Mouse (Mus musculus): ENCODE measurements around the gene Dzip3. TPM values are rescaled to one million over a fixed set of nuclear protein-coding genes. Genes with fewer than 3 reads are reported as not detected.

Dzip3 gene
- total RNA-seq (2021) = 1 to 10 TPM; 4.0 to 4.3 TPM
- long read RNA-seq, experiment 1, partial matches to known transcripts = 1 of 3 reads
- long read RNA-seq, experiment 1, other reads (novel, unspliced or antisense) = 2 of 3 reads
- long read RNA-seq, experiment 2, partial matches to known transcripts = 0 of 4 reads
- long read RNA-seq, experiment 2, other reads (novel, unspliced or antisense) = 4 of 4 reads

DNA sequence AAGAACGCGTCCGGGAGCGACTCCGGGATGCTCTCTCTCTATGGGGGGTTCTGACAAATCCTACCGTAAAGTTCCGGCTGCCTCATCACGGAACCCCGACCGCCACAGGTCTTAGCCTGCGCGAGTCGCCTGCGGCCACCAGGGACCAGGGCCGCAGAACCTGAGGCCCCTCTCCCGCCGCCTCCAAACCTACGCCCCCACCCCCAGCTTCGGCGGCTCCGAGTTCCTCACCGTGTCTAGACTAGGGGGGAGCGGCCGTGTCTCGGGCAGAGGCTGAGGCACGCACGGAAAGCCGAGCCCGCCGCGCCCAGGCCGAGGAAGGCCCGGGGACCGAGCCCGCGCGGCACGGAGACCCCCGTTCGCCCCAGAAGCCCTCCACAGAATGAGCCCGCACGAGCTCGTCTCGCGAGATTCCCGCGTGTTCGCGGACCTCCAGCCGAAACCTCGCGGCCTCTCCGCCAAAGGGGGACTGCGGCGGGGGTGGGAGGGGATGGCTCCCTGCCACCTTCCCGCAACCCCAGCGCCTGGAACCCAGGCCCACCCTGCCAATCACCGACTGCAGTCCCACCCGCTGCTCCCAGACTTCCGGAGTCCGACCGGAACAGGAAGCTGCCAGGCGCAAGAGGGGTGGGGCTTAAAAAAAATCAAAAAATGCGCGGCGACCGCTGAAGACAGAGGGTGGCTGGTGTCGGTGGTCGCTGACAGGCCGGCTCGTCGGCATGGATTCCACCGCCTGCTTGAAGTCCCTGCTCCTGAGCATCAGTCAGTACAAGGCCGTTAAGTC is at the start of gene Dzip3, which contains the start of gene Cip2a:
Gene Dzip3, minus strand, starts transcription at position 607 of the 784 bp plus-strand sequence.
Gene Cip2a, plus strand, starts transcription at position 627 of the 784 bp plus-strand sequence.
- peak; percentile 80 for DNase-seq
- intact Hi-C loops (cut with DNase I) = no loop called here

DNA sequence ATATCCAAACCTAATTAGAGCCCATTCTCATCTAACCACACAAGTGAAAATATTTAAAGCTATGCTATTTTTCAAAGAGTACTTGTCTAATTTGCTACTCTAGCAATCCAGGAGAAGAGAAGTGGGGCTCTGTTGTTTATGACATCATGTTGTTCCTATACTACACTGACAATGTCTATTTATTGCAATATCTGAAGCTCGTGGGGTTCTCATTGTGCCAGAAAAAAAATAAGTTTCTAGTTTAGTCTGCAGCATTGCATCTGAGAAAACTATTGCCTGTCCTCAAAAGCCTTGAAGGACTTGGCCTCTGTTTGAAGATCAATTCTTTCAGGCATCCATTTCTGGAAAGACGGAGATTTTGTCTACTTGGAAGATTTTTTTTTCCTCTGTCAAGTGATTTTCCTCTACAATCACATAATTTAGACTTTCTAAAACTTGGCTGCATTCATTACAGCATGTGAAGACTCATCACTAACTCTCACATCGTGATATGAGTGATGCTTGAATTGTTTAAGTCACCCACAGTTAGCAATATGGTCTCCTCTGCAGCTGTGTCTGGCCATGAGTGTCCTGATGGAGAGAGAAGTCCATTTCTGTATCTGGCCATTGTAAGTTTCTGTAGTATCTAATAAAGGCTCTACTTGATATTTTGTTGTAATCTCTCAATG is 46.7 kb upstream of the Dzip3 start:
- no peak for DNase-seq

GRCm38 (mm10) chr16:49037771-49038170 is 43.8 kb upstream of the Dzip3 start:
- no peak for DNase-seq
- intact Hi-C loops (cut with DNase I) = no loop called here

More for the DNA sequence above, 46.7 kb upstream of the Dzip3 start:
- intact Hi-C loops (cut with DNase I) = no loop called here

- intact Hi-C loops (cut with DNase I) = no loop called here
- no peak for DNase-seq
Observed at GRCm38 (mm10) chr16:49035852-49036251, 41.9 kb upstream of the Dzip3 start.

DNA sequence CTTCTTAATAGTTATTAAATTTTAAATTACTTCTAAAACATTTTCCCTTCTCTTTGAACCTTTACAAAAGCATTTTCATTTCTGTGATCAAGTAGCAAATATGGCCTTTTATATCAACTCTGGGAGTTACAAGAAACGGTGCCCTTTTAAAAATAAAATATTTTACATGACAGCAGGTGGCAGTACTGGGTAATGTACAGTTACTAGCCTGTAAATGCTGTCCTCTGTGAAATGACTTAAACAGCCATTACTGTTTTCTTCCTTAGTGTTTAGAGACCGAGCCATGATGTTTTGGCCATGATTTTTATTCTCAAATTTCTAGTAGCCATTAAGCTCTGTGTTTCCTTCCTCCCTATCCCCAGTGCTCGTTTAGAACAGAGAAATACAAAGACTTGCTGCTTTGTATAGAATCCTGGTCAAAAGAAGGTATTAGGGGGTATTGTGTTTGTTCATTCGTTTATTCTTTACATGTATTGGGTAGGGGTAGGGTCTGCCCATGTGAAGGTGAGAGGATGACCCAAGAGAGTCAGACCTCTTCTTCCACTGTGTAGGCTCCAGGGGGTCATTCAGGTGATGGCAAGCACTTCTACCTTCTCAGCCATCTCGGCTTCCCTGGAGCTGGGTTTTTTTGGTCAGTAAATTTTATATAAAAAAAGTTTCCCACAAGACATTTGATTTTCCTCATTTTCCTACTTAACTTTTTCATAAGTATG is 22.8 kb upstream of the Dzip3 start:
- intact Hi-C loops (cut with DNase I) = no loop called here
- DNase-seq = no peak

DNA sequence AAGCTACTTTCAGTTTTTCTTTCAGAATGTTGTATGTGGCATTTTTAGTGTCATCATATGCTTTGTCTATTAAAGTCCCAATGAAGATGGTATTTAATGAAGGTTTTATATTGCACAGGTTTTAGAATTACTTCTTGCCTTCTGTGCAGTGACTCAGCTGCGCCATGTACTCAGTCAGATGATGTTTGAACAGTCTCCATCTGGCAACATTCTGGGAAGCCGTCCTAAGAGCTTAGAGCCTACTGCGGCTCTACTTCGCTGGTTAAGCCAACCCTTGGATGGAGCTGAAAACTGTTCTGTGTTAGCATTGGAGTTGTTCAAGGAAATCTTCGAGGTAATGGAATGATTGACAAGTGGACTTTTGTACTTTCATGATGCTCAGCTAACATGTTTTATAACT is 10.2 kb upstream of the Dzip3 start:
- intact Hi-C loops (cut with DNase I) = no loop called here

GRCm38 (mm10) chr16:48994343-48994693 is 353 bp upstream of the Dzip3 start:
- DNase-seq = no peak
- intact Hi-C loops (cut with DNase I) = no loop called here

More for the DNA sequence above, 10.2 kb upstream of the Dzip3 start:
- no peak for DNase-seq

DNA sequence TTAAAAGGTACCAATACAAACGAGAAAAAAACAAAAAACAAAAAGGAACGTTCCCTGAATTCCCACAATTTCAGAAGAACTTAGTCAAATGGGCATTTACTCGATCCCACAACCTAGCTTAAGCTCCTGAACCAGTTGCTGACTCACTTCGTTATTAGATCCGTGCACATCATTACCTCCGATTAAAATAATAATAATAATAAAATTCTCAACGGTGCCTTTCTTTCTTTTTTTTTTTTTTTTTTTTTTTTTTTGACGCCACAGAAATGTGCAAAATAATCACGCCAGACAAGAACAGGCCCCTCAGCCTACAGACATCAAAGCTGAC is 770 bp downstream of the Dzip3 start:
- DNase-seq = no peak
- intact Hi-C loops (cut with DNase I) = no loop called here

DNA sequence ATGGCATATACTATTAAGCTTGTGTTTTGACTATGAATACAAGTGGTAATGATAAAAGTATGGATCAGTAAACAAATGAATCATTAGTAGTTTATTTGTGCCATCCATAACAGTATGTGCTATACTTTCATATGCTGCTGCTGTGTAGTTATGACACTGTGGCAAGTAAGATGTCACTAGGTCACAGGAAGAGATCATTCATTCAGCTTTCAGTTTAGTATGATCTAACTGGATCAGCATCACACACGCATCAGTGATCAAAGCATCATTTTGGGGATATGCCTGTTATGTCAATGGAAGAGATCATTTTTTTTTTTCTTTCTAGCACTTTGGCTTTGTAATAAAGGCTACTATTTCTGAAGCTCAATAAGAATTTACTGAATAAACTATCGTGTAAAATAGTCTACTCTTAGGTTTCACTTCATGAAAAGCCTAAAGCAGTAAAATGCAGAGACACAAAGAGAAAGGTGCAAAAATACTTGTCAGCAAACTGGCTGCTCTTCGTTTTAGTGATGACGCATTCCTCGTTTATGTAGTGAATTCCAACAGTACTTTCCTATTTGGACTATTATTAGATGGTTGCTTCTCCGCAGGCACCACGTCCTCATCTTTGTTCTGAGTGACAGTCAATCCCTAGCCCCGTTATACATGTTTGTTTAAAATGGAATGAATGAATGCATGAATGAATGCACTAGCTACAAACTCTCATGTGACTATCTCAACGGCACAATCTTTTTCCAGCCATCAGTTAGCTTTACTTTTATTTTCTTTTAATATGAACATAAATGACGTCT is 1.3 kb downstream of the Dzip3 start:
- no peak for DNase-seq
- intact Hi-C loops (cut with DNase I) = no loop called here

- no peak for DNase-seq
- intact Hi-C loops (cut with DNase I) = no loop called here
Observed at GRCm38 (mm10) chr16:48989700-48990099, 4.3 kb downstream of the Dzip3 start.

DNA sequence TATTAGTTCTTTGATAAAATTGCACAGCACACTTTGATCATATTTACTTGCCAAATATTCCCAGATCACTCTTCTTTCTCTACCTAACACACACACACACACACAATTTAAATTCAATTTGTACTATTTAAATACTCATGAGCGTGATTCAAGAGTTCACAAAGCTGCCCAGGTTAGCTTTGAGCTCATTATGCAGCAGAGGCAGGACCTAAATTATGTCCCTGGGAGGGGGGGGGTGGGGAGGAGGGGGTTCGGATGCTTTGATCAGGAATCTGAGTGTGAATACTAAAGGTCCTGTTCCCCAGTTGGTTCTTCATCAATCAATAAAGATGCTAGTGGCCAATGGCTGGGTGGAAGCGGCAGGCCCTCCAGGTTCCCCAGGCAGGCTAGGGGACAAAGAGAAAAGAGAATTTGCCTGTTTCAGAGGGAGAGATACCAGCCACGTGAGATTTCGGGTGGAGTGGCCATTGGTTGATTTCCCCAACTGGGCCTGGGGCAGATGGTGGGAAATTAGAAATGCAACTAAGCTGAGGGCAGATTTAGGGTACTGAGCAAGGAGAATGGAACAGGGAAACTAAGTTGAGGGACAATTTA is 8.8 kb downstream of the Dzip3 start:
- no peak for DNase-seq
- intact Hi-C loops (cut with DNase I) = no loop called here

- DNase-seq = no peak
- intact Hi-C loops (cut with DNase I) = no loop called here
Observed at GRCm38 (mm10) chr16:48979965-48980364, 14.0 kb downstream of the Dzip3 start.

DNA sequence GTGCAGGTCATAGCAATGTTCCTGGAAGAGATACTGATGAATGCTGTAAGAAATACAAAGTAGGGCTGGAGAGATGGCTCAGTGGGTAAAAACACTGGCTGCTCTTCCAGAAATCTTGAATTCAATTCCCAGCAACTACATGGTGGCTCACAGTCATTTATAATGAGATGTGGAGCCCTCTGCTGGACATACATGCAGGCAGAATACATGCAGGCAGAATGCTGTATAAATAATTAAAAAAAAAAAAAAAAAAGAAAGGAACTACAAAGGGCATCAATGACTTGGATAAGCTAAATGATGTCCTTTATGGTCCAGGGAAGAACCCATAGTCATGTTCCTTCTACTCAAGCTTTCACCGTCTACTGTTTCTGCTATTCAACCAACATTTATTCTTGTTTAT is 20.4 kb downstream of the Dzip3 start:
- intact Hi-C loops (cut with DNase I) = no loop called here

DNA sequence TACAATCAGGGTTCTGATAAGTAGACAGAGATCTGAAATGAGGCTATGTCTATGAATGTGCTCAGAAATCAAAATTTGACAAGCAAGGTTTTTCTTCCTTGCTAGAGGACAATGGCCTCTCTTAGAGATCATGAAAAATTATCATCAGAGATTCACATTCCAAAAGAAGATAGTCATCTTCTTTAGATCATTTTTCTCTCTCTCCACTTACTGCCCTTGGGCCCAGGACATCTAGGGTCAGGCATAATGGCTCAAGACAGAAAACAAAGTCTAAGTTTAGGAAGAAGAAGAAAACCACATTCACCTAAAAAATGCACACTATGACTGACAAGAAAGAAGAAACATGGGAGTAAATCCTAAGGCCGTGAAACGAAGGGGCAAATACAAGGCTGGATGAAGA is 21.0 kb downstream of the Dzip3 start:
- DNase-seq = no peak
- intact Hi-C loops (cut with DNase I) = no loop called here

More for the DNA sequence above, 20.4 kb downstream of the Dzip3 start:
- no peak for DNase-seq

DNA sequence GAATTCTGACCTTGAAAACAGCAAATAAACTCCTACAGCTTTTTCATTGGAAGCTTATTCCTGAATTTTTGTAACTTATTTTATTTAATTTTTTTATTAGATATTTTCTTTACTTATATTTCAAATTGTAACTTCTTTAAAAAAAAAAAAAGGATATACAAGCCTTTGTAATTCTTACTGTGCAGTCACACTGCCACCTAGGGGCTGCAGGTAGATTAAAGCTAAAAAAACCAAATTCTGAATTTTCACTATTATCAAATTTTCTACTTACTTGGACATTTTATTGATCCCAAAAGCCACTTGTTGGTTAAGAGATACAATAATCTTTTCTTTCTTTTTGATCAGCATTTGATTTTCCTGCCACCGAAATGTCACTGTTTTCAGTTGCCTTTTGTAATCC is 52.2 kb downstream of the Dzip3 start:
- DNase-seq = no peak
- intact Hi-C loops (cut with DNase I) = no loop called here

GRCm38 (mm10) chr16:48923724-48924123 is 70.2 kb downstream of the Dzip3 start:
- intact Hi-C loops (cut with DNase I) = no loop called here
- DNase-seq = no peak

DNA sequence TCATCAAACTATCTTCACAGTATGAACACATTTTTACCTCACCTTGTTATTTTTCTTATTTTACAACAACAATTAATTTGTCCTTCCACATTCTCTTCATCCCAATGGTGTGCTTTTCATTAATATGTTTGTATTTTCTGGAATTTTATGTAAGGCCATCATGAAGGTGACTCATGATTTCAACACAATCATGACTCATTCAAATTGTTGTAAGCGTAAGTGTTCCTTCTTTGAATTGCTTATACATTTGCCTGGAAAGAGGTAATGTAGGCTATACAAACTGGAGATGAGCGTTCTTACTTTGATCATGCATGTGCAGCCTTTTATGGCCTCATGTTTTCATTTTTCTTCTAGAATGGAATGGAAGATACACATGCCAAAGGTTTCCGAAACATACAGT is 80.8 kb downstream of the Dzip3 start:
- no peak for DNase-seq
- intact Hi-C loops (cut with DNase I) = no loop called here

DNA sequence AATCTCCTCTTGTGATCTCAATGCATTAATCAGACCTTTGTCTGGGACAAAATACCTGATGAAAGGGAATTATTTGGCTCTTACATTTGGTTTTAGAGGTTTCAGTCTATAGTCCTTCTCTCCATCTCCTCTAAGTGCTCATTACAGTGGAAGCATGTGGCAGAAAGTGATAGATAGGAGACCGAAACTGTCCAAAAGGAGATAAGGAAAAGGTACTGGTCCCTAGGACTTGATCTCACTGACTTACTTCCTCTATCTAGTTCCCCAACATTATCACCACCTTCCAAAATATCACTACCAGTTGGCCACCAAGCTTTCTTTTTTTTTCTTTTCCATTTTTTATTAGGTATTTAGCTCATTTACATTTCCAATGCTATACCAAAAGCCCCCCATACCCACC is 82.8 kb downstream of the Dzip3 start:
- intact Hi-C loops (cut with DNase I) = no loop called here
- no peak for DNase-seq

GRCm38 (mm10) chr16:48899868-48900267 is 94.1 kb downstream of the Dzip3 start:
- intact Hi-C loops (cut with DNase I) = no loop called here
- DNase-seq = no peak

DNA sequence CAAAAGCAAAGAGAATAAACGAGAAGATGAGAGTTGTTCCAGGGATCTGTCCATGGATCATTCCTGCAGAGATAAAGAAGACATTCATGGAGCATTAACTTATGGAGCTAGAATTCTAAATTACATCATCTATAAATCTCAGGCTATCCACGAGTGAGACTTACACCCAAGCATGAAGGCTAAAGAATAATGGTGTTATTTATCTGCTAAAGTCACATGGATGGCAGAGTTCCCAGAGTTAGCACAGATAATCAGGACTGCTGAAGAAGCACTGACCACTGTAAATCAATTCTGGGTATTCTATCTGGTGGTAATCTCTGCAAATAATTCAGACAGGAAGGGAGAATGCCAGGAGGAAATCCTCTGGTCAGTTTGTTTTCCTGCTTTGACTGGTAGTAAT is 103.2 kb downstream of the Dzip3 start:
- intact Hi-C loops (cut with DNase I) = no loop called here

More for the DNA sequence above, 103.2 kb downstream of the Dzip3 start:
- no peak for DNase-seq
